Mouse (Mus musculus): Measurements from ENCODE around the gene Olfr575. TPM values are rescaled to one million over a fixed set of nuclear protein-coding genes. Genes with fewer than 3 reads are reported as not detected.

The Olfr575 gene
- not detected for total RNA-seq (2023)

DNA sequence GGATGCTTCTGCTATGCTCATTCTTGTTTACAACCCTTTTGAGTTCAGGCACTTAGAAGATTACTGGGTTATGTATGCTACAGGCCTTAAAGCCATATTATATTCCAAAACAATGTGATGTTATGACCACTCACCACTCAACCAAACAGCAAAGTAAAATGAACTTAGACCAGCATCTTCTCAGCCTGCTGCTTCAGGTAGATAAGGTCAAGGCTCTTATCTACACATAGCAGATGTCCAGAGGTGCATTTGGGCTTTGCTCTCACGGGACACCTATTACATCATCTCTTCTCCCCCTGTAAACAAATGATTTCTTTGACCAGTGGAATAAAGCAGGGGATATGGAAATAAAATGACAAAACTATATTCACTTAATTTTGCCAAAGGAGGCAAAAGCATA is at the start of gene Olfr575:
TSS of gene Olfr575 (minus strand) at position 183 of the 400 bp plus-strand sequence.

DNA sequence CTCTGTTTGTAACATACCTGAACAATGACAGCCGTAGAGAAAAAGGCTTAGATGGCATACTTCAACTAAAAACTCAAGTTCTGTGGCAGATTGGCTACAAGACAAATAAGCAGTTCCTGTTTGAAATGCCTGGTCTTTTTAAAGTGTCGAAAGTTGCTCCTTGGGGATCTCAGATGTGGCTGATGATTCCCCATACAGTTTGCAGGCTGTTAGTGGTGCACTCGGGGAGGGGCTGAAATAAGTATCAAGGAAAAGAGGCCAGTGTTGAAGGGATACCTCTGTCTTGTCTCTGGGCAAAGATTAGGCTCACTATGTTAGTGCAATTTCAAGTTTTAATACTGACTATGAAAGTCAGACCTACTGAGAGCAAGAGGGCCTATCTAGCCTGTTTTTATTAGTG is 30.6 kb upstream of the Olfr575 start, which contains the start of gene Olfr578:
TSS of gene Olfr578 (minus strand) at position 101 of the 400 bp plus-strand sequence.

DNA sequence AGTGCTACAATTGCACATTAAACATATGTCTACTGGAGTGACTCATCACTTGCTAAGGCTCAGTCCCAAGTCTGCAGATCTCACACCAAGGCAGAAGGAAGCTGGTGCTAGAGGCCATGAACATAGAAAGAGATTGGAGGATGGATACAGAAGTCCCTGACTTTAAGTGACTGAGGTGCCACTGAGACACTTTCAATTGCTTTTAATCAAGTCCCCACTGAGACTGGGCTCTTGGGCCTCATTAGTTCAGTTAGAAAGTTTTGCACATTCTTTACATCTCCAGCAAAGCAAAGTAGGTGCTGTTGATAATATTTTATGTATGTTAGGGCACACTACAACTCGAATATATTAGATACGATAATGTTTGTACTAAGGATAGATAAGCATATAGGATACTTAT is 17.3 kb upstream of the Olfr575 start, which contains the start of gene Olfr577:
TSS of gene Olfr577 (minus strand) at position 101 of the 400 bp plus-strand sequence.

DNA sequence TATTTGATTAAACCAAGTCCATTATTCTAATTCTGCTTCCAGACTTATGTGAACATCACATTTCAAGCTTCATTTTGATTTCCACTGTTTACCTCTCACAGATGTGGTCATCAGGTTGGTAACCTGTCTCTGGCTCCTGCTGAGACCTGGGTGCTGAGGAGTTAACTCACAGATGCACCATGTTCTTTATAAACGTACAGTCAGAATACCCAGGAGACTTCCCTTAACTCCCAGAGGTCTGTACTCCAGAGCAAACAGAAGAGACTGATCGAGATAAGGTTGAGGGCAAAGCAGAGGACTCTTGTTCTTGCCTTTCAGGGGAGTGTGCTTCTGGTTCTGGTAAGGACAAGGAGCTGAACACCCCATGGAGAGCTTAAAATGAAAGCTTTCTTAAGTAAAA is 3.8 kb upstream of the Olfr575 start, which contains the start of gene Olfr576:
TSS of gene Olfr576 (plus strand) at position 301 of the 400 bp plus-strand sequence.

DNA sequence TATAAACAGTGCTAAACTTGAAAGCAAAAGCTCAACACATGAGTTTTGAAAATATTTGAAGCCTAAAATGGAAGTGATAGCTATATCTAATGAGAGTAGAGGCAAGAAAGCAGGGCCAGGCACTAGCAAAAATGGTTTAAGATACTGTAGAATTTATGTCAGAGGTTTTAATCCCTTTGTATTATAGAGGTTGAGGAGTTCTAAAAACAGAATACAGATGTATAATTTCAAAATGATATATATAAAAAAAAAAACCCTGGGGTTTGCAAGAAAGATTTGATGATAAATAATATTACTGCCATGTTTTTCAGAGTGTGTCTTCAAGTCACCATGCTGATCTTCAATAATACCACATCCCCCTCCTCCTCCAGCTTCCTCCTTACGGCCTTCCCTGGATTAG is 10.4 kb downstream of the Olfr575 start, which contains the start of gene Olfr574:
TSS of gene Olfr574 (plus strand) at position 301 of the 400 bp plus-strand sequence.

DNA sequence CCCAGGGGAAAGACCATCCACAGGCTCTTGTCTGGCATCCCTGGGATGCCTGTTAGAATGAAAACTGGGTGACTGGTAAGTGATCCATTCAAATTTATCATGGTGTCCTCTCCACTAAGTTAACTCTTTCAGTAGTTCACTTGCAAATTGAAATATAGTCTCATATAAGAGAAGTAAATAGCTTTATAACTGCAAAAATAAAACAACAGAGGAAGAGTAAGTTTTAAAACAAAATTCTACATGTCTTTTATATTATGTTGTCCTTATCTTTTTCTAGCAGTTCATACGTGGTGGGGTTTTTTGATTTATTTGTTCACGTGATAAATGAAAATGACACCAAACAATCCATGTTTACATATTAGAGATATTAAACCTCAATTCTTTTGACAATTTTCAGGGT is 16.1 kb downstream of the Olfr575 start, which contains the start of gene Olfr573-ps1:
TSS of gene Olfr573-ps1 (minus strand) at position 101 of the 400 bp plus-strand sequence.

DNA sequence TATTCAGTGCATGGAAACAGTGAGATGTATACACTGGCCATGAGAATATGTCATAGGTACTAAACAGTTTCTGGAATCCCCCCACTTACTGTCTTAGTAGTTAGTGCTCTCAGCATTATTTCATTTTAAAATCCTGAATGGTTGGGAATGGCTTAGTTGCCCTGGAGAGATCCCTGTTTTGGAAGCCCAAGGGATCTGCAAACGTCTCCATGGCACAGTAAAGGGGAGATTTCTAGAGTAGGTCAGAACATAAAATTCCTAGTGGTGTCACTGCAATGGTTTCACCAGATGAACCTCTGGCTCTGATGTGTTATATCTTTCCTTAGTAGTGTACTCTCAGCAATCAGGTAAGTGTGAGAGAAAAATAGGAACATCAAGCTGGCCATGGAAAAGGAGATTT is 34.5 kb downstream of the Olfr575 start, which contains the start of gene Olfr572:
TSS of gene Olfr572 (plus strand) at position 301 of the 400 bp plus-strand sequence.

DNA sequence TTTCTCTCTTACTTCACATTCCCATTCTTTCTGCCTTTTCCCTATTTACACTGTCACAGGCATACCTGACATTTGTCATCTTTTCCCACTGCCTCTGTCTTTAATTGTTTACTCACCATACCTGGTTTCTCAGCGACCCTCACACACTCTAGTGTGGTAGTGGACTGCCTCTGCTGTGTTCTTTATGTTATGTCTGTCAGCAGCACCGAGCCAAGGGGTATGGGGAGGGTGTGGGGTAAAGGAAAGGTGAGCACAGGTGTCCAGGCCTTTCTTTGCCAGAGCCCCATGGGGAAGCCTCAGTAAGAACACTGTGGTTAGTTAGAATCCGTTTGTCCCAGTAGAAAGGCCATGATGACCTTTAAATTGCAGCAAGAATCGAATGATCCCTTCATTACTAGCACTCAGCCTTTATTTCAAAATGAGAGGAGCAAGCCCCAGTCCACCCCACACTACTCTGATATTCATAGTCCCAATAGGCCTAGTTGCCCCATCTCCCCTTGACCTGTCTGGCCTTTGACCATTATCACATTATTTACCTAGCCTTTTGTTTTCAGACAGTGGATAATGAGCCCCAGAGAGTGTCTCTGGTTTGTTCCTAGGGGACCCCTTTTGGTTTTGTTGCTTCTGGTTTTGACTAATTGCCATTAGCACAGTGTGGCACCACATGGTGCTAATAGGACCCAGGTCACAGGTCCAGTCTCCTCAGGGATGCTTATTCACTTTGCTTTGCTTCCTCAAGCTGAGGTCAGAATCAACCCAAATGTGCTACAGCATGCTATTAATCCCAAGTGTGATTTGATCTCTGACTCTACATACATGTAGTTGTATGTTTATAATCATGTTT is 41.3 kb downstream of the Olfr575 start, which contains the start of gene Olfr571:
TSS of gene Olfr571 (minus strand) at position 505 of the 844 bp plus-strand sequence.

Other genes starting within 250 kb of the Olfr575 start
- gene Olfr33, start 239.7 kb downstream of the Olfr575 start, total RNA-seq (2023): not detected
- not detected for gene Olfr559, start 231.3 kb downstream of the Olfr575 start, total RNA-seq (2023)
- gene Olfr560, start 199.4 kb downstream of the Olfr575 start, total RNA-seq (2023): not detected
- gene Olfr78, start 199.3 kb downstream of the Olfr575 start, total RNA-seq (2023): not detected
- gene Olfr561, start 187.6 kb downstream of the Olfr575 start, total RNA-seq (2023): not detected
- gene Olfr564, start 155.3 kb downstream of the Olfr575 start, total RNA-seq (2023): not detected
- not detected for gene Olfr566, start 100.0 kb downstream of the Olfr575 start, total RNA-seq (2023)
- gene Olfr568, start 81.7 kb downstream of the Olfr575 start, total RNA-seq (2023): not detected
- gene Olfr569, start 67.9 kb downstream of the Olfr575 start, total RNA-seq (2023): not detected
- gene Olfr570, start 64.2 kb downstream of the Olfr575 start, total RNA-seq (2023): not detected
- gene Olfr571, start 41.2 kb downstream of the Olfr575 start, total RNA-seq (2023): not detected
- gene Olfr572, start 34.4 kb downstream of the Olfr575 start, total RNA-seq (2023): not detected
- gene Olfr573-ps1, start 16.2 kb downstream of the Olfr575 start, total RNA-seq (2023): not detected
- not detected for gene Olfr574, start 10.3 kb downstream of the Olfr575 start, total RNA-seq (2023)
- gene Olfr576, start 3.9 kb upstream of the Olfr575 start, total RNA-seq (2023): not detected
- not detected for gene Olfr577, start 17.2 kb upstream of the Olfr575 start, total RNA-seq (2023)
- not detected for gene Olfr578, start 30.5 kb upstream of the Olfr575 start, total RNA-seq (2023)
- not detected for gene Olfr582, start 79.2 kb upstream of the Olfr575 start, total RNA-seq (2023)
- gene Olfr583, start 92.5 kb upstream of the Olfr575 start, total RNA-seq (2023): not detected
- not detected for gene Olfr584, start 123.1 kb upstream of the Olfr575 start, total RNA-seq (2023)
- not detected for gene Olfr585, start 138.9 kb upstream of the Olfr575 start, total RNA-seq (2023)
- not detected for gene Olfr586, start 166.9 kb upstream of the Olfr575 start, total RNA-seq (2023)
- not detected for gene Olfr588-ps1, start 182.1 kb upstream of the Olfr575 start, total RNA-seq (2023)
- not detected for gene Olfr589, start 197.6 kb upstream of the Olfr575 start, total RNA-seq (2023)
- gene Olfr591, start 219.6 kb upstream of the Olfr575 start, total RNA-seq (2023): not detected
- not detected for gene Olfr592, start 226.0 kb upstream of the Olfr575 start, total RNA-seq (2023)

Data from neutrophil, adult 59 days (primary cell).